Mouse (Mus musculus) cortical plate, adult 2 months (tissue): ENCODE results near the gene Syce2. TPM values are rescaled to one million over a fixed set of nuclear protein-coding genes. Genes with fewer than 3 reads are reported as not detected.
"Not testable (repeated sequence)": the region's sequence is repeated elsewhere in the genome, so short reads cannot be mapped to it uniquely, and the experiment has no call there.

Experiments
- H3K27ac ChIP-seq: fragments of 200-500 bp; 2 replicates; pipeline ENCODE4 v1.5.1; 2012; ENCODE audit warnings: low read length, control low read depth, inconsistent platforms; ENCODE audit not compliant: insufficient read depth
- H3K4me1 ChIP-seq: fragments of 200-500 bp; 2 replicates; pipeline ENCODE4 v1.6.1; 2011; ENCODE audit warnings: low read length; ENCODE audit not compliant: control insufficient read depth, insufficient read depth
- H3K4me3 ChIP-seq: fragments of 200-500 bp; 2 replicates; pipeline ENCODE4 v1.5.1; 2011; ENCODE audit warnings: mild to moderate bottlenecking, low read length, control low read depth; ENCODE audit not compliant: insufficient read depth
- CTCF ChIP-seq: fragments of 200-500 bp; IDR thresholded peaks from 2 replicates; pipeline ENCODE4 v1.5.1; 2011; ENCODE audit warnings: mild to moderate bottlenecking, control low read depth, low read length; ENCODE audit not compliant: insufficient read depth; ENCODE audit errors: extremely low read depth
- POLR2A ChIP-seq: fragments of 200-500 bp; IDR thresholded peaks from 2 replicates; pipeline ENCODE4 v1.6.1; 2011; ENCODE audit warnings: mild to moderate bottlenecking, low read length, control low read depth; ENCODE audit not compliant: insufficient read depth; ENCODE audit errors: extremely low read depth
- polyA plus RNA-seq: library from polyadenylated mRNA; depleted of rRNA; stranded (reverse); fragments of >200 nt; gene quantifications from 2 replicates; pipeline ENCODE4 v1.2.3, GENCODE M21; 2012

Gene Syce2
- polyA plus RNA-seq, 1 experiment = 3.7 TPM

- no peak within 1 kb of the TSS for H3K27ac ChIP-seq
Measured at GRCm38 (mm10) chr8:84893709-84894134, 21.8 kb downstream of the Syce2 start, which contains the start of gene Gcdh. TSS of gene Gcdh (minus strand) at chr8:84893921.

GRCm38 (mm10) chr8:84895963-84896362, 24.1 kb downstream of the Syce2 start:
- H3K4me3 ChIP-seq = no peak overlapping the region
- no peaks in the 10 kb centered on the region for H3K4me1 ChIP-seq
- TF ChIP-seq CTCF (no peak), POLR2A (no peak)
- no peak overlapping the region for H3K27ac ChIP-seq

More at GRCm38 (mm10) chr8:84893709-84894134, 21.8 kb downstream of the Syce2 start, which contains the start of gene Gcdh:
- H3K4me1 ChIP-seq = no peaks in the 10 kb centered on the region
- TF ChIP-seq CTCF = no peak
- peak; percentile 77; the same call in 1 of the 2 replicates for TF ChIP-seq POLR2A
- peak within 1 kb of the TSS; percentile 55 for H3K4me3 ChIP-seq

- TF ChIP-seq POLR2A = no peak
- TF ChIP-seq CTCF = no peak
- peaks cover 1% of the 10 kb centered on the region; the same call in 1 of the 2 replicates for H3K4me1 ChIP-seq
Measured at GRCm38 (mm10) chr8:84901071-84901470, 29.2 kb downstream of the Syce2 start.

DNA sequence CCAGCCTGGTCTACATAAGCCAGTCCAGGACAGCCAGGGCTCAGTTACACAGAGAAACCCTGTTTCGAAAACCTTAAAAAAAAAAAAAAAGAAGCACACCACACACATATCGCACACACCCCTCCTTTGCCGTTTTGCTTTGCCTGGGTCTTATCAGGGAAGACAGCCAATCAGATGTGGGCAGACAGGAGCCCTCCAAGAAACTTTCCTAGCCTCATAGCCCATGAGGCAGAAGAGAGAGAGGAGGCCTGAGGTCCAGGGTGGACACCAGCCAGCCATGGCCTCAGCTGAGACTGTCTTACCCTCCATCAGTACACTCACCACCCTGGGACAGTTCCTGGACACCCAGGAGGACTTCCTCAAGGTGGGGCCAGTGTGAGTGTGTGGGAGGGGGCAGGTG, 29.8 kb downstream of the Syce2 start, which contains the start of gene Klf1:
Gene Klf1 (plus strand): TSS at position 177 of the 400 bp plus-strand sequence.
- no peak for TF ChIP-seq POLR2A
- no peak for TF ChIP-seq CTCF
- Histone ChIP-seq H3K4me1 (peaks cover 1% of the 10 kb centered on the region; the same call in 1 of the 2 replicates), H3K4me3 (peak within 1 kb of the TSS; percentile 39), H3K27ac (no peak within 1 kb of the TSS)

More at GRCm38 (mm10) chr8:84901071-84901470, 29.2 kb downstream of the Syce2 start:
- H3K27ac ChIP-seq = no peak overlapping the region
- no peak overlapping the region for H3K4me3 ChIP-seq

DNA sequence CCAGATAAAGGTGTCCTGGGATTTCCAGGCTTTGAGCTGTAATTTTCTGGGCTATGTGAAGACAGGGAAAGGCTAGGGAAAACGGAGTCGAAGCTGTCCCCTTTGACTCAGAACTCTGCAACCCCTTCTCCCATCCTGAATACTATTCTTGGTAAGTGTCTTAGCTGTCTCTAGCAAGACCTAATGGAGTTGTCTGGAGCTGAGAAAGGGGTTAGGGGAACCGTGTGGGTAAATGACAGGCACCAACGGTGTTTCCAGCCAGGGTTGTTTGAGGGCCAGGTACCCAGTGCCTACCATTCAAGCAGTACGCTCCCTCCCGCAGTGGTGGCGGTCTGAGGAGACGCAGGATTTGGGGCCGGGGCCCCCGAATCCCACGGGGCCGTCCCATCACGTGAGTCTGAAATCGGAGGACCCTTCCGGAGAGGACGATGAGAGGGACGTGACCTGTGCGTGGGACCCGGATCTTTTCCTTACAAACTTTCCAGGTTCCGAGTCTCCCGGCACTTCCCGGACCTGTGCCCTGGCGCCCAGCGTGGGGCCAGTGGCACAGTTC, 30.5 kb downstream of the Syce2 start:
- H3K4me3 ChIP-seq = peak overlapping the region; percentile 39
- H3K4me1 ChIP-seq = peaks cover 1% of the 10 kb centered on the region; the same call in 1 of the 2 replicates
- H3K27ac ChIP-seq = no peak overlapping the region
- TF ChIP-seq CTCF (no peak), POLR2A (no peak)

- Histone ChIP-seq H3K27ac (no peak overlapping the region), H3K4me1 (peaks cover 1% of the 10 kb centered on the region; the same call in 1 of the 2 replicates)
Measured at GRCm38 (mm10) chr8:84902920-84903661, 31.2 kb downstream of the Syce2 start.

DNA sequence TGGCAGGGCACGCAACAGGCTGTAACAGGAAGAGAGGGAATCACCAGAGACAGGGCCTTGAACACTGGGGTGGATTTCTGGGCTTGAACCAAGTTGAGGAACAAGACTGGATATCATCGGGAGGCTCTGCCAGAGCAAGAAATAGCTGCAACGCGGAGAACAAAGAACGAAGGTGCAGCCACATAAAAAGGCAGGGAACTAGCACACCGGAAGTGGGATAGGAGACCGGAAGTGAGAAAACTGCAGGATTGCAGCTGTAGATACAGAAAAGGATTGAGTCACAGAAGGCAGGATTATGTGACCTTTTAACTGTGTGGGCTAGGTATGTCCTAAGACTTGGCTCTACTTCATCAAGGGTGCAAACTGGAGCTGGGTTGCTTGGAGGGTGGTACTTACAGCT, 32.4 kb downstream of the Syce2 start:
- Histone ChIP-seq H3K4me3 (no peak overlapping the region), H3K4me1 (peaks cover 1% of the 10 kb centered on the region; the same call in 1 of the 2 replicates), H3K27ac (no peak overlapping the region)
- TF ChIP-seq POLR2A (no peak), CTCF (no peak)

More at GRCm38 (mm10) chr8:84902920-84903661, 31.2 kb downstream of the Syce2 start:
- TF ChIP-seq CTCF = peak; percentile 49
- no peak for TF ChIP-seq POLR2A
- H3K4me3 ChIP-seq = peak overlapping the region; percentile 39

GRCm38 (mm10) chr8:84907037-84907436, 35.1 kb downstream of the Syce2 start:
- H3K4me1 ChIP-seq = peaks cover 1% of the 10 kb centered on the region; the same call in 1 of the 2 replicates
- no peak for TF ChIP-seq POLR2A
- TF ChIP-seq CTCF = no peak
- no peak overlapping the region for H3K4me3 ChIP-seq
- H3K27ac ChIP-seq = no peak overlapping the region

DNA sequence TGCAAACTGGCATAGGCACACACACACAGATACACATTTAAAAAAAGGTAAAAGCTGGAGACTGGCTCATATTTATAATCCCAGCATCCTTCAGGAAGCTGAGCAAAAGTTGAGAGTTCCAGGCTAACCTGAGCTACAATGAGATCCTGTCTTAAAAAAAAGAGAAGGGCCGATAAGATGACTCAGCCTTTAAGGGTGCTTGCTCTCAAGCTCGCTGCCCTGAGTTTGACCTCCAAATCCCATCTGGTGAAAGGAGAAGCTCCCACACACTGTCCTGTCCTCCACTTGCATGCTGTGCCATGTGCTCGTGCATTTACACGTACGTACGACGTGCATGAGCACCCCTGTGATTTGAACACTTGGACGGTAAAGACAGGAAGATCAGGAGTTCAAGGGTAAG, 35.6 kb downstream of the Syce2 start:
- H3K27ac ChIP-seq = no peak overlapping the region
- TF ChIP-seq CTCF = no peak
- no peak for TF ChIP-seq POLR2A
- peaks cover 1% of the 10 kb centered on the region; the same call in 1 of the 2 replicates for H3K4me1 ChIP-seq
- H3K4me3 ChIP-seq = no peak overlapping the region

- not testable (repeated sequence) for H3K27ac ChIP-seq, H3K4me1 ChIP-seq
- H3K4me3 ChIP-seq = peak overlapping the region; percentile 30; the same call in 1 of the 2 replicates
Measured at GRCm38 (mm10) chr8:84907979-84908378, 36.1 kb downstream of the Syce2 start.
